Mouse (Mus musculus): ENCODE data around the gene Coro2b. TPM values are rescaled to one million over a fixed set of nuclear protein-coding genes. Genes with fewer than 3 reads are reported as not detected.
"Not testable (repeated sequence)": the region's sequence is repeated elsewhere in the genome, so short reads cannot be mapped to it uniquely, and the experiment has no call there.

Gene Coro2b
- polyA plus RNA-seq, 1 experiment from 2014 or later, result 15.3 TPM

DNA sequence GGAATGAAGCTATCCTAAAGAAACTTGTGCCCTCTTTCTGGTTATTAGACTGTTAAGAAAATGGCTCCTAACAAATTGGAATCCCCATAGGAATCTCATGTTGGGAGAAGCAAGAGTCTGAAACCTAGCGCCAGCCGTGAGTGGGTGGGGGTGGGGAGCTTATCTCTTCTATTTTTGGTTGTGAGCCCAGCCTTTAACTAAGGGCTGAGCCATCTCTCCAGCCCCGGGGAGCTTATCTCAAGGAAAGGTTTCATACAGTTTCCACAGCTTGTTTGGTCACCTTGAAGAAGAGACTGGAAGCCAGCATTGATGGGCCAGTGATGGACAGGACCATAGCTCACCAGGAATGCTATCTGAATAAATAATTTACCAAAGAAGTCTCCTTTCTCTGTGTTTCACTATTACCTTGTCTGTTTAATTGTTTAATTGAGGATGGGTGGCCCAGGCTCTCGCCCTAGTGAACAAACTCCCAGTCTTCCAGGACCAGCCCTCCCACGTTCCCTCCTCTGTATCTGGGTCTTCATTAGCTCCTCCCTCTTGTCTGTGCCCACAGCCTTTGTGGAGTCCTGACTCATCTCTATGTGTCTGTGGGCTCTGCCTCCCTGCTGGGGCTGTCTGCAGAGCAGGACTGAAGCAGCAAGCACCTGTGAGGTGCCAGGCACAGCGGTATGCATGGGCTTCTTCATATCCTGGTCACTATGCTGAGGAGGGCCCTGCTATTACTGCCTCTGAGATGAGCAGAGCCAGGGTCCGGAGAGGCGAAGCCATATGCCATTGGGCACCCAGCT lies 85.1 kb downstream of the Coro2b start:
- ATAC-seq (ENCODE audit: low FRiP score), result no peak
- Histone ChIP-seq H3K9ac (ENCODE audit: low read length) (no peak overlapping the region), H3K4me3 (ENCODE audit: low read depth, low read length) (no peak overlapping the region), H3K4me2 (no peak overlapping the region), H3K27ac (ENCODE audit: low read depth, low read length) (no peak overlapping the region), H3K9me3 (ENCODE audit: control insufficient read depth, low read length) (no peaks in the 10 kb centered on the region), H3K36me3 (ENCODE audit: control insufficient read depth, insufficient read depth, low read length) (no peaks in the 10 kb centered on the region), H3K27me3 (ENCODE audit: control insufficient read depth, insufficient read depth, low read length) (no peaks in the 10 kb centered on the region), H3K4me1 (ENCODE audit: control insufficient read depth, insufficient read depth, low read length) (no peaks in the 10 kb centered on the region; the same call in 1 of the 2 replicates)
- 71% methylated on average over 8 of the region's 8 CpGs for WGBS
- peak; percentile 66 for DNase-seq (ENCODE audit: low spot score, missing footprints)

DNA sequence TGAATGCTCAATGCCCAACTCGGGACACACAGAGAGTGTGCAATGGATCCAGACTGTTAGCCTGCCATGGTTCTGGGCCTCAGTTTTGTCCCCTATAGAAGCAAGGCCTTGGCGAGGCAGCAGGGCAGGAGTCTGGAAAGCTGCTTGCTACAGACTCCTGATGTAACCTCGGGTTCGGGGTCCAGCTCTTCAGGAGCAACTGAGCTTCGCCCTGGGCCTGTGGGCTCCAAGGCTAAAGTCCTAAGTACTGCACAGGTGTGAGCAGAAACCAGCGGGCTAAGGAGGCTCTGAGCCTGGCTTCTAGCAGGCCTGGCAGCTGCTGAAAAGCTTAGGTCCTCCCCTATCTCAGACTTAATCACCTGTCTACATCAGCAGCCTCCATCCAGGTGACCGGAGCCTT lies 86.0 kb downstream of the Coro2b start:
- Histone ChIP-seq H3K27me3 (ENCODE audit: control insufficient read depth, insufficient read depth, low read length) (no peaks in the 10 kb centered on the region), H3K27ac (ENCODE audit: low read depth, low read length) (no peak overlapping the region), H3K4me3 (ENCODE audit: low read depth, low read length) (no peak overlapping the region), H3K4me1 (ENCODE audit: control insufficient read depth, insufficient read depth, low read length) (no peaks in the 10 kb centered on the region; the same call in 1 of the 2 replicates), H3K4me2 (no peak overlapping the region), H3K9ac (ENCODE audit: low read length) (no peak overlapping the region), H3K9me3 (ENCODE audit: control insufficient read depth, low read length) (no peaks in the 10 kb centered on the region), H3K36me3 (ENCODE audit: control insufficient read depth, insufficient read depth, low read length) (no peaks in the 10 kb centered on the region)
- no peak for ATAC-seq (ENCODE audit: low FRiP score)
- WGBS, result 85% methylated on average over 7 of the region's 7 CpGs
- peak; percentile 59 for DNase-seq (ENCODE audit: low spot score, missing footprints)

- no peak overlapping the region for H3K9ac ChIP-seq (ENCODE audit: low read length)
- no peak for DNase-seq (ENCODE audit: low spot score, missing footprints)
- H3K36me3 ChIP-seq (ENCODE audit: control insufficient read depth, insufficient read depth, low read length), result no peaks in the 10 kb centered on the region
- 85% methylated on average over 6 of the region's 6 CpGs for WGBS
- no peak overlapping the region for H3K4me3 ChIP-seq (ENCODE audit: low read depth, low read length)
- no peaks in the 10 kb centered on the region for H3K27me3 ChIP-seq (ENCODE audit: control insufficient read depth, insufficient read depth, low read length)
- no peak overlapping the region for H3K4me2 ChIP-seq
- H3K4me1 ChIP-seq (ENCODE audit: control insufficient read depth, insufficient read depth, low read length), result no peaks in the 10 kb centered on the region
- H3K27ac ChIP-seq (ENCODE audit: low read depth, low read length), result no peak overlapping the region
- H3K9me3 ChIP-seq (ENCODE audit: control insufficient read depth, low read length), result no peaks in the 10 kb centered on the region
- no peak for ATAC-seq (ENCODE audit: low FRiP score)
These were observed 86.5 kb downstream of the Coro2b start for GRCm38 (mm10) chr9:62450355-62450754.

DNA sequence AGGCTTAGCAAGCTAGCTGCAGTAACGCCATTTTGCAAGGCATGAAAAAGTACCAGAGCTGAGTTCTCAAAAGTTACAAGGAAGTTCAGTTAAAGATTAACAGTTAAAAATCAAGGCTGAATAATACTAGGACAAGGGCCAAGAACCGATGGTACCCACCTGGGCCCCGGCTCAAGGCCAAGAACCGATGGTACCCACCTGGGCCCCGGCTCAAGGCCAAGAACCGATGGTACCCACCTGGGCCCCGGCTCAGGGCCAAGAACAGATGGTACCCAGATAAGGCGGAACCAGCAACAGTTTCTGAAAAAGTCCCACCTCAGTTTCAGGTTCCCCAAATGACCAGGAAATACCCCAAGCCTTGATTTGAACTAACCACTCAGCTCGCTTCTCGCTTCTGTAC lies 89.5 kb downstream of the Coro2b start:
- H3K4me2 ChIP-seq; H3K9ac ChIP-seq (ENCODE audit: low read length); H3K36me3 ChIP-seq (ENCODE audit: control insufficient read depth, insufficient read depth, low read length); ATAC-seq (ENCODE audit: low FRiP score); H3K4me1 ChIP-seq (ENCODE audit: control insufficient read depth, insufficient read depth, low read length); DNase-seq (ENCODE audit: low spot score, missing footprints); H3K27ac ChIP-seq (ENCODE audit: low read depth, low read length); H3K4me3 ChIP-seq (ENCODE audit: low read depth, low read length); H3K27me3 ChIP-seq (ENCODE audit: control insufficient read depth, insufficient read depth, low read length); H3K9me3 ChIP-seq (ENCODE audit: control insufficient read depth, low read length): not testable (repeated sequence)
- 94% methylated on average over 4 of the region's 10 CpGs for WGBS

DNA sequence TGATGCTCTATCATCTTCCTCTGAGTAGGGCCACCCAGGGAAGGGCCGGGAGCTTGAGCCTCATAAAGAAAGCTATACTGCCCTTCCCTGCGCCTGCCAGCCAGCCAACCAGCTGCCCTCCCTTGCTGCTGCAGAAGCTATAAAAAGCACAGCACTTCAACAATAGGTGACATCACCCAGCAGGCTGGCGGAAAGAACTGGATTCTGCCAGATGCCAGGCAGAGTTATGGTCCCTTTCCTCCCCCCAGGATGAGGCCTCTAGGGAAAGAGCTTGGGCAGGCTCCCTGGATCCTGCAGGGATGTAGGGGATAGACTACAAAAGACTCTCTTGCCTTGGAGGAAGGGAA lies 98.1 kb downstream of the Coro2b start:
- 65% methylated on average over 3 of the region's 3 CpGs for WGBS
- no peaks in the 10 kb centered on the region for H3K9me3 ChIP-seq (ENCODE audit: control insufficient read depth, low read length)
- no peak overlapping the region for H3K27ac ChIP-seq (ENCODE audit: low read depth, low read length)

GRCm38 (mm10) chr9:62438085-62438754 lies 98.6 kb downstream of the Coro2b start:
- no peak overlapping the region for H3K9ac ChIP-seq (ENCODE audit: low read length)
- H3K27me3 ChIP-seq (ENCODE audit: control insufficient read depth, insufficient read depth, low read length), result no peaks in the 10 kb centered on the region
- ATAC-seq (ENCODE audit: low FRiP score) (no peak), DNase-seq (ENCODE audit: low spot score, missing footprints) (no peak)
- H3K9me3 ChIP-seq (ENCODE audit: control insufficient read depth, low read length), result no peaks in the 10 kb centered on the region
- no peak overlapping the region for H3K4me2 ChIP-seq
- H3K27ac ChIP-seq (ENCODE audit: low read depth, low read length), result no peak overlapping the region
- H3K4me1 ChIP-seq (ENCODE audit: control insufficient read depth, insufficient read depth, low read length), result peaks cover 7% of the 10 kb centered on the region
- no peak overlapping the region for H3K4me3 ChIP-seq (ENCODE audit: low read depth, low read length)
- 82% methylated on average over 5 of the region's 5 CpGs for WGBS
- H3K36me3 ChIP-seq (ENCODE audit: control insufficient read depth, insufficient read depth, low read length), result no peaks in the 10 kb centered on the region

More for the DNA sequence above, 98.1 kb downstream of the Coro2b start:
- no peaks in the 10 kb centered on the region for H3K36me3 ChIP-seq (ENCODE audit: control insufficient read depth, insufficient read depth, low read length)
- H3K4me3 ChIP-seq (ENCODE audit: low read depth, low read length), result no peak overlapping the region
- H3K27me3 ChIP-seq (ENCODE audit: control insufficient read depth, insufficient read depth, low read length), result no peaks in the 10 kb centered on the region
- H3K4me2 ChIP-seq, result no peak overlapping the region
- H3K4me1 ChIP-seq (ENCODE audit: control insufficient read depth, insufficient read depth, low read length), result peaks cover 7% of the 10 kb centered on the region
- DNase-seq (ENCODE audit: low spot score, missing footprints) (no peak), ATAC-seq (ENCODE audit: low FRiP score) (no peak)
- no peak overlapping the region for H3K9ac ChIP-seq (ENCODE audit: low read length)

- Histone ChIP-seq H3K4me2 (no peak overlapping the region), H3K27me3 (ENCODE audit: control insufficient read depth, insufficient read depth, low read length) (no peaks in the 10 kb centered on the region), H3K27ac (ENCODE audit: low read depth, low read length) (no peak overlapping the region), H3K4me1 (ENCODE audit: control insufficient read depth, insufficient read depth, low read length) (peaks cover 7% of the 10 kb centered on the region), H3K36me3 (ENCODE audit: control insufficient read depth, insufficient read depth, low read length) (no peaks in the 10 kb centered on the region), H3K9ac (ENCODE audit: low read length) (no peak overlapping the region), H3K9me3 (ENCODE audit: control insufficient read depth, low read length) (no peaks in the 10 kb centered on the region), H3K4me3 (ENCODE audit: low read depth, low read length) (no peak overlapping the region)
- DNase-seq (ENCODE audit: low spot score, missing footprints) (no peak), ATAC-seq (ENCODE audit: low FRiP score) (no peak)
- 97% methylated on average over 7 of the region's 7 CpGs for WGBS
These were observed 99.4 kb downstream of the Coro2b start for GRCm38 (mm10) chr9:62437446-62437845.

DNA sequence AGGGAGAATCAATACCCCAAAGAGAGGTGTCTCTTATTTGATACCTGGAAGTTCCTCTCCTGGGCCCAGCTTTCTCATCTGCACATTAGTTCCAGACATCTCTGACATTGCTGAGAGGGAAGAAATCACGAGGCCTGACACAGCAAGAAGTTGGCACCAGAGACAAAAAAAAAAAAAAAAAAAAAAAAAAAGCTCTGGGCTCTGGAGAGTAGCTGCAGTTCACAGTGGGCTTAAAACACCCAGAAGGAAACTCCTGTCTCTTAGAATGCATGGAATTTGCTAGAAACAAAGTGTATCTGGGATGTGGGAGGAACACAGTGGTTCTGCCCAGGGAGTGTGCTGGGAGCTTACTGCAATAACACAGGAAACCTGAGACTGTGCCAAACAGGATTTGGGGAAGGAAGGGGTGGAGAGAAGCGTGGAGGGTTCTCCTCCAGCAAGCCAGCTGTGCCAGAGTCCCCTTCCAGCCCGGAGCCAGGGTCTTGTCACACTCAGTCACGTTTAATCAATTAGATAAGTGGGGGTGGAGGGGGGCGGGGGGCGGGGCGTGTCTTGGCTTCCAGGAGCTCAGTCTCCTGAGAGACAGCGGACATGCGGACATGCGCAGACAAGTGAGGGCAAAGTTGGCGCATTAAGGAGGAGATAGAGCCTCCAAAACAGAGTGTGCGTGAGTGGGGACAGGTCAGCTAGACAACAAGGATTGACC lies 101.1 kb downstream of the Coro2b start:
- Histone ChIP-seq H3K4me1 (ENCODE audit: control insufficient read depth, insufficient read depth, low read length) (peaks cover 7% of the 10 kb centered on the region), H3K27ac (ENCODE audit: low read depth, low read length) (peak overlapping the region; percentile 38), H3K36me3 (ENCODE audit: control insufficient read depth, insufficient read depth, low read length) (no peaks in the 10 kb centered on the region), H3K4me2 (no peak overlapping the region), H3K9ac (ENCODE audit: low read length) (no peak overlapping the region), H3K9me3 (ENCODE audit: control insufficient read depth, low read length) (no peaks in the 10 kb centered on the region), H3K4me3 (ENCODE audit: low read depth, low read length) (no peak overlapping the region), H3K27me3 (ENCODE audit: control insufficient read depth, insufficient read depth, low read length) (no peaks in the 10 kb centered on the region)
- ATAC-seq (ENCODE audit: low FRiP score) (peak; percentile 75), DNase-seq (ENCODE audit: low spot score, missing footprints) (no peak)
- WGBS, result 12% methylated on average over 12 of the region's 12 CpGs
